Mouse (Mus musculus): ENCODE data around the gene Cdh13. TPM values are rescaled to one million over a fixed set of nuclear protein-coding genes. Genes with fewer than 3 reads are reported as not detected.
A peak's percentile ranks its signal among the peaks of the same experiment; 100 is the strongest.

Gene Cdh13
- polyA plus RNA-seq, 1 experiment from 2014 or later: 56.3 TPM

DNA sequence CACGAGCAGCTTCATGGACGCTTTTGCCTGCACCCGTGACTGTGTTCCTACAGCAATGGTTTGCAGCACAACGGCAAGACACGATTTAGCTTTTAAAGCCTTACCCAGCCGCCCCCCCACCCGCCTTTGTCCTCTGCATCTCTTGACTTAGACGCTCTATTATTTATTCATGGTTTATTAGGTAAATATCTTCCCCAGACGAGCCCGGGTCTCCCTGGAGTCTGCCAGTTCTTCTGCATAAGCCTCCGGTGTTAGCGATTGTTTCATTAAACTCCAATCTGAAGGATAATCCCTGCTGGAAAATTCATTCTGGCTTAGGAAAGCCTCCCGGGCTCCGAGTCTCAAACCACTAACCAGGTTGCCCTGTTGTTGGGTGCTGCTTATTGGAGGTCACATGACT lies 268.9 kb downstream of the Cdh13 start:
- no peak overlapping the region for H3K4me3 ChIP-seq (replicated peaks)
- peak overlapping the region; percentile 67 for H3K27ac ChIP-seq
- H3K9me3 ChIP-seq: no peaks in the 10 kb centered on the region
- 46% methylated on average over 14 of the region's 14 CpGs for WGBS
- no peak overlapping the region; the same call in 1 of the 2 replicates for H3K4me2 ChIP-seq (replicated peaks)
- H3K9ac ChIP-seq (replicated peaks): no peak overlapping the region
- H3K27me3 ChIP-seq: peaks cover 9% of the 10 kb centered on the region; the same call in 1 of the 2 replicates
- peak; percentile 63 for ATAC-seq
- H3K36me3 ChIP-seq: no peaks in the 10 kb centered on the region
- H3K4me1 ChIP-seq (replicated peaks): peaks cover 19% of the 10 kb centered on the region

- peak; percentile 72 for ATAC-seq
- Histone ChIP-seq H3K4me3 (replicated peaks) (no peak overlapping the region), H3K36me3 (no peaks in the 10 kb centered on the region), H3K4me1 (replicated peaks) (peaks cover 19% of the 10 kb centered on the region), H3K9me3 (no peaks in the 10 kb centered on the region), H3K9ac (replicated peaks) (no peak overlapping the region), H3K27me3 (0 out of 2 replicates have a peak, but pooled peaks cover 9% of the 10 kb centered on the region), H3K4me2 (replicated peaks) (no peak overlapping the region), H3K27ac (peak overlapping the region; percentile 67)
- WGBS: 48% methylated on average over 4 of the region's 4 CpGs
Observed at GRCm38 (mm10) chr8:118552842-118553241, 269.3 kb downstream of the Cdh13 start.

DNA sequence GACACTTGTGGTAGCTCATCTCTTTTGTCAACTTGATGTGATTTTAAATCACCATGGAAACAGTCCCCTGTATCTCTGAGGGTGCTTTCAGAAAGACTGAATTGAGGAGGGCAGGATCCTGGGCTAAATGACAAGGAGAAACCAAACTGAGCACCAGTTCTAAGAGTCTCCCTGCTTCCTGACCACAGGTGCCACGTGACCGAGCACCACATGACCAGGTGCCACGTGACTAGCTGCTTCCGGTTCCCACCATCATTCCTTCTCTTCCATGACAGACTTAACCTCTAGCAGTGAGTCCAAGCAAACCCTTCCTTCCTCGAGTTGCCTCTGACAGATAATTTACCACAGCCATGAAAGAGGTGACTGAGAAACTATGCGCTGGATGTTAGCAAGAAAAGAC lies 280.5 kb downstream of the Cdh13 start:
- 88% methylated on average over 6 of the region's 6 CpGs for WGBS
- ATAC-seq: no peak
- no peaks in the 10 kb centered on the region for H3K27me3 ChIP-seq
- no peak overlapping the region for H3K4me3 ChIP-seq (replicated peaks)
- H3K4me1 ChIP-seq (replicated peaks): no peaks in the 10 kb centered on the region
- no peaks in the 10 kb centered on the region for H3K36me3 ChIP-seq
- no peak overlapping the region for H3K4me2 ChIP-seq (replicated peaks)
- no peaks in the 10 kb centered on the region for H3K9me3 ChIP-seq
- no peak overlapping the region for H3K27ac ChIP-seq
- H3K9ac ChIP-seq (replicated peaks): no peak overlapping the region

DNA sequence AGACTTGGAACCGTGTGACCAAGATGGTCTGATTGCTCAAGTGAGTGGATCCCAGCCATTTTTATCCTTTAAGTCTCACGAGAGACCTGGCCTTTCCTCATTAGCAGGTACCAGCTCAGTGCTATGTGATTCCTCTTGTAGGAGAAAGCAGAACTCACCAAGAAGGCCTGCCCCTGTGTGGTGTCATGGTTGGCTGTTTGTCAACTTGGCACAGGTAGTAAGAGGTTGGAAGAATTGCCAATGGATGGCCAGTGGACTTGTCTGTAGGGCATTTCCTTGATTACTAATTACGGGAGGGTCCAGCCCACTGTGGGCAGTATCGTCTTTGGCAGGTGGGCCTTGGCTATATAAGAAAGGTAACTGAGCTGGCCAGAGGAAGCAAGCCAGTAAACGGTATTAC lies 281.7 kb downstream of the Cdh13 start:
- Histone ChIP-seq H3K27me3 (no peaks in the 10 kb centered on the region), H3K4me3 (replicated peaks) (no peak overlapping the region), H3K9me3 (no peaks in the 10 kb centered on the region), H3K27ac (no peak overlapping the region), H3K9ac (replicated peaks) (no peak overlapping the region), H3K4me1 (replicated peaks) (0 out of 2 replicates have a peak, but pooled peaks cover 3% of the 10 kb centered on the region), H3K4me2 (replicated peaks) (no peak overlapping the region), H3K36me3 (no peaks in the 10 kb centered on the region)
- no peak for ATAC-seq
- 88% methylated on average over 5 of the region's 5 CpGs for WGBS

DNA sequence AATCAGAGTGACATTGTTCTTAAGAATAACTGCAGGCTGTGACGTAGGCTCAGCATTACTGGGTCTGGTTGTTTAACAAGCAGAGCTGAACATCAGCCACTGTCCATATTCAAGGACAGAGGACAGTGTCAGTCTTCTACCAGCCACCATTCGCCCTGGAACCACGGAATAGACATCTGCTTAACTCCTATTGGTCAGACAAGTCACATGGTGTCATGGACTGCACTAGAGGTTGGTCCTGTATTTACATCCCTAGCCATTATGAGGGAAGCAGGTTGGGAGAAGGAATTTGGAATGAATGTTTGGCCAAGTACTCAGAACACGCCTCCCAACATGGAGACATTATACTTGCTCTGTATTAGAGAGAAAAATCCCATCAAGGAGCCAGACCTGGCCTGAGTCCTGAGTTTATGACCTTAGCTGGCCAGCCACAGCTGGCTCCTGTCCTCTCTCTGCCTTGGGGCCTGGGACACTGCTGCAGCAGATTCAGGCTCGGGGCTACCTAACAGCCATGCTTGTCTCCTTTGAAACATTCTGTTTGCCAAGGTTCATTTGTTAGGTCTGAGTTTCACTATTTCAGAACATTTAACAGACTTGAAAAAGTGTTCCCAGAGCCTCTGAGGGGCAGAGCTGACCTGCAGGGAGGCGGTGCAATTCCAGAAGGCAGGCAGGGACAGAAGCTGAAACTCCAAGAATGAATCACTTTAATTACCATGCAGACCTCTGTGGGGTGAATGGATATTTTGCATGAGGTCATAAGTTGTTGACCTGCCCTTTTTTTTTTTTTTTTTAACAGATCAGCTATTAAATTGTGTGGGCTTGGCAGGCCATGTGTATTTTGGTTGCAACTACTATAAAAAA lies 282.6 kb downstream of the Cdh13 start:
- Histone ChIP-seq H3K36me3 (no peaks in the 10 kb centered on the region), H3K27ac (no peak overlapping the region), H3K27me3 (no peaks in the 10 kb centered on the region), H3K4me1 (replicated peaks) (0 out of 2 replicates have a peak, but pooled peaks cover 3% of the 10 kb centered on the region), H3K4me3 (replicated peaks) (no peak overlapping the region), H3K9ac (replicated peaks) (no peak overlapping the region), H3K4me2 (replicated peaks) (no peak overlapping the region), H3K9me3 (no peaks in the 10 kb centered on the region)
- 74% methylated on average over 6 of the region's 6 CpGs for WGBS
- no peak for ATAC-seq

DNA sequence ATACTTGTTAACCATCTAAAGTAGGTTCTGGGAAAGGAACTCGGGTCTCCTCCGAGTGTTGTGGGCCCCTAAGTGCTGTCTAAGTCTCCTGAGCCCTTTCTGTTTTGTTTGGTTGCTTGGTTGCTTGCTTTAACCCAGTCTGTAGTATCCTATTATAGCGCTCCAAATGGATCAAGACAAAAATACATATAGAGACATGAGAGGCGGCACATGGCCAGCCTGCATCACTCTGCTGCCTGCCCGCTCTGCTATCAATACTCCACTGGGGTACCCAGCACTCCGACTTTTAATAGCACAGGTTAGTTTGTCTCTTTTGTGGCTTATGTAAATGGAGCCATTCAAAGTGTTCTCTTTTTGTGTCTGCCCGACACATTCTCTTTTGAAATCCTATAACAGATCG lies 285.8 kb downstream of the Cdh13 start:
- H3K4me1 ChIP-seq (replicated peaks): 0 out of 2 replicates have a peak, but pooled peaks cover 3% of the 10 kb centered on the region
- no peak overlapping the region for H3K4me2 ChIP-seq (replicated peaks)
- 68% methylated on average over 8 of the region's 8 CpGs for WGBS
- no peaks in the 10 kb centered on the region for H3K9me3 ChIP-seq
- no peak overlapping the region for H3K27ac ChIP-seq
- ATAC-seq: no peak
- H3K4me3 ChIP-seq (replicated peaks): no peak overlapping the region
- H3K9ac ChIP-seq (replicated peaks): no peak overlapping the region
- no peaks in the 10 kb centered on the region for H3K36me3 ChIP-seq
- H3K27me3 ChIP-seq: no peaks in the 10 kb centered on the region

GRCm38 (mm10) chr8:118581256-118581655 lies 297.7 kb downstream of the Cdh13 start:
- H3K36me3 ChIP-seq: no peaks in the 10 kb centered on the region
- no peak overlapping the region for H3K4me3 ChIP-seq (replicated peaks)
- H3K4me1 ChIP-seq (replicated peaks): no peaks in the 10 kb centered on the region
- no peaks in the 10 kb centered on the region for H3K27me3 ChIP-seq
- H3K9ac ChIP-seq (replicated peaks): no peak overlapping the region
- no peak overlapping the region for H3K27ac ChIP-seq
- no peak for ATAC-seq
- peaks cover 6% of the 10 kb centered on the region; the same call in 1 of the 2 replicates for H3K9me3 ChIP-seq
- H3K4me2 ChIP-seq (replicated peaks): no peak overlapping the region
- WGBS: 78% methylated on average over 1 of the region's 1 CpGs

DNA sequence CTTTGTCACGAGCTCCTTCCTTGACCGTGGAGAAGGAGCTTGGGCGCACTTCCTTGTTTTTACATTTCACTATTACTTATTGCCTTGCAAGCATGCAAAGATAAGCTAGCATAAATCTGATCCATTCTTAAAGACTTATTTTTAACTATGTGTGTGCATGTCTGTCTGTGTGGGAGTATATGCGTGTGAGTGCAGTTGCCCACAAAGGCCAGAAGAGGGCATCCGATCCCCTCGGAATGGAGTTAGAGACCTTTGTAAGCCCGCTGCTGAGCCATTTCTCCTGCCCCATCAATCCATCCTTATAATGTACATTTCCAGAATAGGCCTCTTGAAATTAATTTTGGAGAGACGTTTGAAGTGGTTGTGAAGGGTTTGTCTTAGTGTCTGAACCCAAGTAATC lies 298.7 kb downstream of the Cdh13 start:
- H3K4me1 ChIP-seq (replicated peaks): no peaks in the 10 kb centered on the region
- H3K27me3 ChIP-seq: no peaks in the 10 kb centered on the region
- WGBS: 95% methylated on average over 8 of the region's 8 CpGs
- no peak overlapping the region for H3K4me3 ChIP-seq (replicated peaks)
- no peak for ATAC-seq
- H3K27ac ChIP-seq: no peak overlapping the region
- H3K4me2 ChIP-seq (replicated peaks): no peak overlapping the region
- peaks cover 6% of the 10 kb centered on the region; the same call in 1 of the 2 replicates for H3K9me3 ChIP-seq
- H3K36me3 ChIP-seq: no peaks in the 10 kb centered on the region
- no peak overlapping the region for H3K9ac ChIP-seq (replicated peaks)

DNA sequence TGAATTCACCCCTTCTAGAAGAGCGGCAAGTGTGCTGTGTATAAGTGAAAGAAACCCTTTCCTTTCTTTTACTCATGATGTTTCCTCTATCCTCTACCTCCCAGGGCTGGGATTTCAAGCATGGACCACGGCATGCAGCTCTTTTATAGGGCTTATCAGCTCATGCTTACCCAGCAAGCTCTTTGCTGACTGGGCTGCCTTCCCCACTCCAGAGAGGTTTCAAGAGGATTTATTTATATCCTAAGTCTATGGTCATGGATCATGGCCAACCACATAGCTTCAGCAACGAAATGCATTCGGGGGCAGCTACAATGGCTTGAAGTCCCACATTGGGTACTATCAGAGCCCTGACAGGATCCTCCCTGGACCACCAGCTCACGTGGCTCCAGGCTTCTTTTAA lies 304.4 kb downstream of the Cdh13 start:
- no peak overlapping the region for H3K4me2 ChIP-seq (replicated peaks)
- no peak overlapping the region for H3K4me3 ChIP-seq (replicated peaks)
- no peaks in the 10 kb centered on the region for H3K27me3 ChIP-seq
- no peak for ATAC-seq
- H3K4me1 ChIP-seq (replicated peaks): no peaks in the 10 kb centered on the region; the same call in 1 of the 2 replicates
- no peak overlapping the region for H3K27ac ChIP-seq
- no peaks in the 10 kb centered on the region for H3K36me3 ChIP-seq
- H3K9ac ChIP-seq (replicated peaks): no peak overlapping the region
- H3K9me3 ChIP-seq: no peaks in the 10 kb centered on the region
- WGBS: 95% methylated on average over 5 of the region's 5 CpGs

- no peaks in the 10 kb centered on the region for H3K27me3 ChIP-seq
- 88% methylated on average over 8 of the region's 8 CpGs for WGBS
- no peak overlapping the region for H3K27ac ChIP-seq
- no peak overlapping the region for H3K9ac ChIP-seq (replicated peaks)
- no peak overlapping the region for H3K4me2 ChIP-seq (replicated peaks)
- ATAC-seq: no peak
- no peaks in the 10 kb centered on the region; the same call in 1 of the 2 replicates for H3K4me1 ChIP-seq (replicated peaks)
- no peaks in the 10 kb centered on the region for H3K36me3 ChIP-seq
- H3K4me3 ChIP-seq (replicated peaks): no peak overlapping the region
- no peaks in the 10 kb centered on the region for H3K9me3 ChIP-seq
Observed at GRCm38 (mm10) chr8:118596816-118597215, 313.3 kb downstream of the Cdh13 start.

GRCm38 (mm10) chr8:118601376-118601775 lies 317.8 kb downstream of the Cdh13 start:
- no peaks in the 10 kb centered on the region for H3K9me3 ChIP-seq
- WGBS: 87% methylated on average over 8 of the region's 8 CpGs
- peaks cover 5% of the 10 kb centered on the region; the same call in 1 of the 2 replicates for H3K4me1 ChIP-seq (replicated peaks)
- no peaks in the 10 kb centered on the region for H3K27me3 ChIP-seq
- no peak overlapping the region for H3K4me3 ChIP-seq (replicated peaks)
- H3K36me3 ChIP-seq: no peaks in the 10 kb centered on the region
- no peak overlapping the region for H3K9ac ChIP-seq (replicated peaks)
- H3K27ac ChIP-seq: no peak overlapping the region
- no peak overlapping the region for H3K4me2 ChIP-seq (replicated peaks)
- ATAC-seq: no peak

DNA sequence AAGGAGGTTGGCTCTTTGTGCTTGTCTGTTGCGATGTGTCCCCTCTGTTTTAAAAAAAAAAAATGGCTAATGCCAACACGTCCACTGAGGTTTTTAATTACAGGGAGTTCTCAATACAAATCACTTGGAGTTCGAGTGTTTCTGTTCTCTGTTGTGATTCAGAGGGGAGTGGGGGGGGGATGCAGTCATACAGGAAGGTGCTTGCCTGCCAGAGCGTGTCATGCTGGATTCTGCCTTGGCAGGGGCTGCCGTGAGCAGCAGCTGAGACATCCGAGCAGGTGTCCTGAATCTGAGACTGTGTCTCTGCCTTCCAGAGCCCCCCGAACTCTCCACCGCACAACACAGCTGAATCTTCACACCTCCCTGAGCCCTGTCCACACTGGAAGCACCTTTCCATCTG lies 318.5 kb downstream of the Cdh13 start:
- H3K4me2 ChIP-seq (replicated peaks): no peak overlapping the region
- H3K9me3 ChIP-seq: no peaks in the 10 kb centered on the region
- H3K4me1 ChIP-seq (replicated peaks): peaks cover 5% of the 10 kb centered on the region; the same call in 1 of the 2 replicates
- no peak for ATAC-seq
- H3K36me3 ChIP-seq: no peaks in the 10 kb centered on the region
- no peaks in the 10 kb centered on the region for H3K27me3 ChIP-seq
- no peak overlapping the region for H3K9ac ChIP-seq (replicated peaks)
- no peak overlapping the region for H3K4me3 ChIP-seq (replicated peaks)
- H3K27ac ChIP-seq: no peak overlapping the region
- WGBS: 71% methylated on average over 8 of the region's 8 CpGs
